Mouse (Mus musculus) bone marrow, adult 2 months (tissue): Measurements from ENCODE around the gene Hoxc10.

Experiments used
- CTCF ChIP-seq: fragments of 200-500 bp; IDR thresholded peaks from 2 replicates; pipeline ENCODE4 v1.5.1; 2011; ENCODE audit warnings: low read length, control low read depth; ENCODE audit not compliant: control insufficient read depth, insufficient read depth
- POLR2A ChIP-seq: fragments of 200-500 bp; IDR thresholded peaks from 2 replicates; pipeline ENCODE4 v1.6.1; 2011; ENCODE audit warnings: low read depth, mild to moderate bottlenecking, control low read depth, low read length, borderline replicate concordance; ENCODE audit not compliant: control insufficient read depth

- TF ChIP-seq POLR2A (no peak), CTCF (no peak)
Measured at GRCm38 (mm10) chr15:102918611-102919265, 47.9 kb upstream of the Hoxc10 start.
